Mouse (Mus musculus): ENCODE data around the gene Ehd4. TPM values are rescaled to one million over a fixed set of nuclear protein-coding genes. Genes with fewer than 3 reads are reported as not detected.
A peak's percentile ranks its signal among the peaks of the same experiment; 100 is the strongest.

Gene Ehd4
- total and polyA plus RNA-seq, 2 experiments from 2014 or later = 7.1 to 16.1 TPM

GRCm38 (mm10) chr2:120173718-120174117, 19.3 kb upstream of the Ehd4 start:
- no peak overlapping the region for H3K4me3 ChIP-seq (ENCODE audit: low read depth, low read length)
- no peak overlapping the region for H3K4me2 ChIP-seq (ENCODE audit: low read depth)
- no peaks in the 10 kb centered on the region; the same call in 1 of the 2 replicates for H3K27me3 ChIP-seq (ENCODE audit: insufficient read depth, low read length)
- ATAC-seq (no peak), DNase-seq (peak; percentile 53)
- H3K36me3 ChIP-seq (ENCODE audit: insufficient read depth) = no peaks in the 10 kb centered on the region
- 23% methylated on average over 10 of the region's 10 CpGs for WGBS
- no peaks in the 10 kb centered on the region for H3K9me3 ChIP-seq (ENCODE audit: low read length)
- no peak overlapping the region for H3K27ac ChIP-seq (ENCODE audit: low read depth, low read length)
- TF ChIP-seq CTCF (IDR thresholded peaks at IDR 0.05; ENCODE audit: low read depth) = peak; percentile 87
- H3K9ac ChIP-seq = no peak overlapping the region
- H3K4me1 ChIP-seq (ENCODE audit: insufficient read depth) = no peaks in the 10 kb centered on the region

DNA sequence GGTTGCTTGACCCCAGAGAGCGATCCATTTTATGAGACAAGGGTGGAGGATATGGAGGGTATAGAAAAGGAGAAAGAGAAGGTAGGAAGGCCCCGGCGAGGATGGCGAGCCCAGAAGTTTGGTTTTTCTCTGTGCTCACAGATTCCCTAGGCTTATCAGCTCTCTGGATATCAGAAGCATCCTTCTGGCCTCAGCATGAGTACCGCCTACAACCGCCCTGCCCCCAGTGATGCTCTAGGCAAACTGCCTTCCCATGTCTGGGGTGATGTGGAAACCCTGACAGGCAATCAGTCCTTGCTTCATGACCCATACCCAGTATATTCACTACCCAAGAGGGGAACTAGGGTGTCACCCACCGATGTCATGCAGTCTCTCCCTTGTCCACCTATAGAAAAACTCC, 17.0 kb upstream of the Ehd4 start:
- no peak for ATAC-seq
- no peaks in the 10 kb centered on the region; the same call in 1 of the 2 replicates for H3K27me3 ChIP-seq (ENCODE audit: insufficient read depth, low read length)

DNA sequence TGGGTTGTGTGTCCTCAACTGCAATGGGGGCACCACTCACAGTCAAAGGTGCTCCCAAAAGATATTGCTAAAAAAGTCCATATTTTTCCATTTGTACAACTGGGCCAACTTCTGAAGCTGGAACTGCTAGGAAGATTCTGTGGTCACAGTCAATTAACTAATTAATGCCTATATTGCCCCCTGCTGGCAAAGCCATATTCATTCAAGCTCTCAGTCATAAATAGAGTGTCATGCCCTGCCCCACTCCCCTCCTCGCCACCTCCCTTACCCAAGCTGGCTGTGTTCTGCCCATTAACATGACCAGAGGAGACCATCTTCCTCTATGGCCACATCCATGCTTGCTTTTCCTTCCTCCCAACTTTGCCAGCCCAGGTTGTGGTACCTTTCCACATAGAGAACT, 16.3 kb upstream of the Ehd4 start:
- ATAC-seq (no peak), DNase-seq (no peak)
- no peaks in the 10 kb centered on the region for H3K4me1 ChIP-seq (ENCODE audit: insufficient read depth)
- H3K9me3 ChIP-seq (ENCODE audit: low read length) = no peaks in the 10 kb centered on the region
- no peaks in the 10 kb centered on the region for H3K36me3 ChIP-seq (ENCODE audit: insufficient read depth)
- no peak overlapping the region for H3K9ac ChIP-seq
- WGBS = 48% methylated on average over 1 of the region's 1 CpGs
- no peak overlapping the region for H3K4me2 ChIP-seq (ENCODE audit: low read depth)
- H3K27ac ChIP-seq (ENCODE audit: low read depth, low read length) = no peak overlapping the region
- TF ChIP-seq CTCF (IDR thresholded peaks at IDR 0.05; ENCODE audit: low read depth) = peak; percentile 39
- H3K4me3 ChIP-seq (ENCODE audit: low read depth, low read length) = no peak overlapping the region
- H3K27me3 ChIP-seq (ENCODE audit: insufficient read depth, low read length) = no peaks in the 10 kb centered on the region; the same call in 1 of the 2 replicates

More for the DNA sequence above, 17.0 kb upstream of the Ehd4 start:
- Histone ChIP-seq H3K36me3 (ENCODE audit: insufficient read depth) (no peaks in the 10 kb centered on the region), H3K4me2 (ENCODE audit: low read depth) (no peak overlapping the region), H3K27ac (ENCODE audit: low read depth, low read length) (no peak overlapping the region), H3K9ac (no peak overlapping the region), H3K4me1 (ENCODE audit: insufficient read depth) (no peaks in the 10 kb centered on the region), H3K9me3 (ENCODE audit: low read length) (no peaks in the 10 kb centered on the region), H3K4me3 (ENCODE audit: low read depth, low read length) (no peak overlapping the region)
- TF ChIP-seq CTCF (IDR thresholded peaks at IDR 0.05; ENCODE audit: low read depth) = no peak
- no peak for DNase-seq
- WGBS = 92% methylated on average over 7 of the region's 7 CpGs

DNA sequence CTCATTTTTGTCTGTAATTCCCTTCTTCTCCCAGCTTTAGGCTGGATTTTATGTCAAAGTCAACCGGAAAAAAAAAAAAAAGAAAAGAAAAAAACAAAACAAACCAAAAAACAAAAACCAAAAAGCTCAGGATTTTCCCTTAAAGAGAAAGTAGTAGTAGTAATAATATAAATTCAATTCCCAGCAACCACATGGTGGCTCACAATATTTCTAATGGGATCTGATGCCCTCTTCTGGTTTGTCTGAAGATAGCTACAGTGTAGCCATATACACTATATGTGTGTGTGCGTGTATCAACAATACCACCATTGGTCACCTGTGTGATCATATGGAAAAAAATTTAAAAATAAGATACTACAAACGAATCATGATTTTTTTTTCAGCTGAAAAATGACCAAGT, 15.0 kb upstream of the Ehd4 start:
- Histone ChIP-seq H3K9ac (no peak overlapping the region), H3K4me3 (ENCODE audit: low read depth, low read length) (no peak overlapping the region), H3K27me3 (ENCODE audit: insufficient read depth, low read length) (no peaks in the 10 kb centered on the region; the same call in 1 of the 2 replicates), H3K27ac (ENCODE audit: low read depth, low read length) (no peak overlapping the region), H3K9me3 (ENCODE audit: low read length) (no peaks in the 10 kb centered on the region), H3K4me1 (ENCODE audit: insufficient read depth) (no peaks in the 10 kb centered on the region), H3K36me3 (ENCODE audit: insufficient read depth) (no peaks in the 10 kb centered on the region), H3K4me2 (ENCODE audit: low read depth) (no peak overlapping the region)
- no peak for ATAC-seq
- peak; percentile 47 for TF ChIP-seq CTCF (IDR thresholded peaks at IDR 0.05; ENCODE audit: low read depth)
- 87% methylated on average over 3 of the region's 3 CpGs for WGBS
- no peak for DNase-seq

DNA sequence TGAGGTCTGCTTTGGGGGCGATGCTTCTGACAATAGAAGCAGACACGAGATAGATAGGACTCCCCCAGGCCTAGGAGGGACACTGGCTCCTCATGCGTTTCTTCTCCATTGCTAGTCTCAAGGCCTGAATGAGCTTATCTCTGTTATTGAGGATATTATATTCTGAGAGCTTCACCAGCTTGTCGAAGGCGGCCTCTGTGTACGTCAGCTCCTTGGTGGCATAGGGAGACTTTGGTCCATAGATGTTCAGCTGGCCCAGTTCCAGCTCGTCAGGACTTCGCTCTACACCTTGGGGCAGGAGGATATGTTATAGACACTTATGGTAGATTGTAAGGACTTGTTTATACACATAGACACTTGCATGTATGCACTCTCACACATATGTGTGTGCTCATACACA, 13.4 kb upstream of the Ehd4 start:
- DNase-seq (no peak), ATAC-seq (no peak)
- Histone ChIP-seq H3K4me2 (ENCODE audit: low read depth) (no peak overlapping the region), H3K4me3 (ENCODE audit: low read depth, low read length) (no peak overlapping the region), H3K27me3 (ENCODE audit: insufficient read depth, low read length) (no peaks in the 10 kb centered on the region; the same call in 1 of the 2 replicates), H3K36me3 (ENCODE audit: insufficient read depth) (no peaks in the 10 kb centered on the region), H3K9ac (no peak overlapping the region), H3K4me1 (ENCODE audit: insufficient read depth) (no peaks in the 10 kb centered on the region), H3K9me3 (ENCODE audit: low read length) (no peaks in the 10 kb centered on the region), H3K27ac (ENCODE audit: low read depth, low read length) (no peak overlapping the region)
- no peak for TF ChIP-seq CTCF (IDR thresholded peaks at IDR 0.05; ENCODE audit: low read depth)
- 86% methylated on average over 8 of the region's 8 CpGs for WGBS

DNA sequence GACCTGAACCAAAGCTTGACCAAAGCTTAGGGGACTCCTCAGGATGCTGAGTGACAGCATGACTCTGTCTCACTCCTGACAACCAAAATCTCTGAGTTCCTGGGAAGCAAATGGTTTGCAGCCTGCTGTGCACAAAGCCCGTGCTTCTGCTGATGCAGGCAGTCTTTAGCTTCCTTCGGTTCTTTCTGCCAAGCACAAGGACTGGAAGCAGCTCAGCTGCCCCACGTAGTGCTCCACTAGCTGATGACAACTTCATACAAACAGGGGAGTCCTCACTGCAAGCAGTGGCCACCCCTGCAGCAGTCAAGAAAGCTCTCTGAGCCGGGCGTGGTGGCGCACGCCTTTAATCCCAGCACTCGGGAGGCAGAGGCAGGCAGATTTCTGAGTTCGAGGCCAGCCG, 11.1 kb upstream of the Ehd4 start:
- WGBS = 81% methylated on average over 10 of the region's 10 CpGs
- DNase-seq (no peak), ATAC-seq (no peak)
- no peaks in the 10 kb centered on the region; the same call in 1 of the 2 replicates for H3K27me3 ChIP-seq (ENCODE audit: insufficient read depth, low read length)
- no peak overlapping the region for H3K9ac ChIP-seq
- H3K4me2 ChIP-seq (ENCODE audit: low read depth) = no peak overlapping the region
- no peaks in the 10 kb centered on the region for H3K36me3 ChIP-seq (ENCODE audit: insufficient read depth)
- TF ChIP-seq CTCF (IDR thresholded peaks at IDR 0.05; ENCODE audit: low read depth) = no peak
- no peaks in the 10 kb centered on the region for H3K4me1 ChIP-seq (ENCODE audit: insufficient read depth)
- H3K9me3 ChIP-seq (ENCODE audit: low read length) = no peaks in the 10 kb centered on the region
- no peak overlapping the region for H3K27ac ChIP-seq (ENCODE audit: low read depth, low read length)
- H3K4me3 ChIP-seq (ENCODE audit: low read depth, low read length) = no peak overlapping the region

- Histone ChIP-seq H3K9ac (no peak overlapping the region), H3K4me3 (ENCODE audit: low read depth, low read length) (no peak overlapping the region), H3K4me1 (ENCODE audit: insufficient read depth) (0 out of 2 replicates have a peak, but pooled peaks cover 3% of the 10 kb centered on the region), H3K9me3 (ENCODE audit: low read length) (no peaks in the 10 kb centered on the region), H3K27ac (ENCODE audit: low read depth, low read length) (no peak overlapping the region), H3K27me3 (ENCODE audit: insufficient read depth, low read length) (no peaks in the 10 kb centered on the region; the same call in 1 of the 2 replicates), H3K36me3 (ENCODE audit: insufficient read depth) (no peaks in the 10 kb centered on the region), H3K4me2 (ENCODE audit: low read depth) (no peak overlapping the region)
- DNase-seq = no peak
- 89% methylated on average over 2 of the region's 2 CpGs for WGBS
- no peak for TF ChIP-seq CTCF (IDR thresholded peaks at IDR 0.05; ENCODE audit: low read depth)
- no peak for ATAC-seq
These were observed 5.0 kb upstream of the Ehd4 start for GRCm38 (mm10) chr2:120159434-120159833.
